9 mouse cellular contexts compared by ENCODE assay signal in genomic region chr3:54672557-54673529, GRCm38 (mm10). TPM values are rescaled to one million over a fixed set of nuclear protein-coding genes. Genes with fewer than 3 reads are reported as not detected.
A peak's percentile ranks its signal among the peaks of the same experiment; 100 is the strongest.
DNase-seq lines count a peak whose midpoint lies in the region; ATAC-seq and TF ChIP-seq lines count a peak whose summit lies in the region.
"Had no signal": no experiment of that assay in that cellular context is flagged by ENCODE, and none has a peak within 500 bp of the region (broad histone marks: within the 10 kb centered on the region; RNA-seq: fewer than 3 reads in every experiment).

No protein-coding gene starts in this region.

- H3K27me3 ChIP-seq in hindbrain, embryonic 11.5 days (ENCODE audit: control insufficient read depth, insufficient read depth, low read length): no peaks in the 10 kb centered on the region
- H3K27me3 ChIP-seq in hindbrain, embryonic 13.5 days: no peaks in the 10 kb centered on the region
- no peaks in the 10 kb centered on the region; a peak in 1 of 4 replicates for H3K27me3 ChIP-seq in MEL (ENCODE audit: control insufficient read depth in 1 of 2, insufficient read depth in 2 of 2, low read length in 2 of 2)
- H3K27me3 ChIP-seq in embryonic facial prominence, embryonic 10.5 days (replicated peaks; ENCODE audit: low read depth, poor library complexity, severe bottlenecking): no peaks in the 10 kb centered on the region
- H3K27me3 ChIP-seq in intestine, embryonic 14.5 days (replicated peaks; ENCODE audit: control insufficient read depth, insufficient read depth, low read length): no peaks in the 10 kb centered on the region
- no peaks in the 10 kb centered on the region for H3K27me3 ChIP-seq in limb, embryonic 10.5 days (ENCODE audit: low read depth, poor library complexity, severe bottlenecking)

- no peak overlapping the region for H3K27ac ChIP-seq in hindbrain, embryonic 11.5 days (ENCODE audit: low read depth, low read length)
- no peak overlapping the region for H3K27ac ChIP-seq in hindbrain, embryonic 13.5 days
- H3K27ac ChIP-seq in MEL (ENCODE audit: control insufficient read depth, low read depth, low read length): no peak overlapping the region
- no peak overlapping the region for H3K27ac ChIP-seq in embryonic facial prominence, embryonic 10.5 days (replicated peaks)
- peak overlapping the region; percentile 43; the same call in 1 of the 2 replicates for H3K27ac ChIP-seq in intestine, embryonic 14.5 days (ENCODE audit: low read depth)
- H3K27ac ChIP-seq in limb, embryonic 10.5 days: no peak overlapping the region

- no peak for TF ChIP-seq EP300 in MEL (IDR thresholded peaks at IDR 0.05; ENCODE audit: low read depth in 1 of 2, low read length in 2 of 2)

- no peaks in the 10 kb centered on the region for H3K4me1 ChIP-seq in hindbrain, embryonic 11.5 days (replicated peaks; ENCODE audit: control insufficient read depth, insufficient read depth, low read length)
- no peaks in the 10 kb centered on the region for H3K4me1 ChIP-seq in hindbrain, embryonic 13.5 days (replicated peaks)
- H3K4me1 ChIP-seq in MEL (ENCODE audit: control insufficient read depth in 1 of 2, insufficient read depth in 2 of 2, low read length in 2 of 2): no peaks in the 10 kb centered on the region; a peak in 3 of 4 replicates
- H3K4me1 ChIP-seq in embryonic facial prominence, embryonic 10.5 days: peaks cover 7% of the 10 kb centered on the region
- peaks cover 21% of the 10 kb centered on the region for H3K4me1 ChIP-seq in intestine, embryonic 14.5 days (replicated peaks; ENCODE audit: control insufficient read depth, insufficient read depth, low read length)
- H3K4me1 ChIP-seq in limb, embryonic 10.5 days: no peaks in the 10 kb centered on the region

- TF ChIP-seq CTCF in MEL (IDR thresholded peaks at IDR 0.05 in 2 of 3, conservative IDR thresholded peaks at IDR 0.05 in 1 of 3; ENCODE audit: control insufficient read depth in 1 of 3, insufficient read depth in 1 of 3, low read depth in 2 of 3, low read length in 3 of 3, poor library complexity in 1 of 3, severe bottlenecking in 1 of 3): peak in 1 of 3 experiments; percentile 51; a peak in 2 of 6 replicates

- H3K79me2 ChIP-seq in MEL (ENCODE audit: control insufficient read depth, insufficient read depth, low read length, poor library complexity): no peaks in the 10 kb centered on the region

- H3K4me2 ChIP-seq in hindbrain, embryonic 11.5 days (replicated peaks; ENCODE audit: low read depth, low read length): no peak overlapping the region
- H3K4me2 ChIP-seq in hindbrain, embryonic 13.5 days: no peak overlapping the region
- H3K4me2 ChIP-seq in intestine, embryonic 14.5 days (ENCODE audit: low read length): peak overlapping the region; percentile 13; the same call in 1 of the 2 replicates

- peak; percentile 49 for TF ChIP-seq RAD21 in MEL (IDR thresholded peaks at IDR 0.05; ENCODE audit: low read depth, low read length)

- no peak; the same call in 1 of the 2 replicates for ATAC-seq in hindbrain, embryonic 11.5 days (ENCODE audit: low FRiP score)
- no peak for ATAC-seq in hindbrain, embryonic 13.5 days (ENCODE audit: low FRiP score)
- ATAC-seq in intestine, embryonic 14.5 days (replicated peaks; ENCODE audit: low FRiP score, low TSS enrichment, low read depth): no peak; the same call in 1 of the 2 replicates

- H3K36me3 ChIP-seq in hindbrain, embryonic 11.5 days (ENCODE audit: control insufficient read depth, insufficient read depth, low read length): no peaks in the 10 kb centered on the region
- H3K36me3 ChIP-seq in hindbrain, embryonic 13.5 days: no peaks in the 10 kb centered on the region
- peaks cover 0 to 3% of the 10 kb centered on the region in 2 experiments; a peak in 1 of 4 replicates for H3K36me3 ChIP-seq in MEL (ENCODE audit: control insufficient read depth in 1 of 2, insufficient read depth in 2 of 2, low read length in 2 of 2)
- no peaks in the 10 kb centered on the region for H3K36me3 ChIP-seq in embryonic facial prominence, embryonic 10.5 days (replicated peaks)
- no peaks in the 10 kb centered on the region for H3K36me3 ChIP-seq in intestine, embryonic 14.5 days (ENCODE audit: control insufficient read depth, insufficient read depth, low read length)
- H3K36me3 ChIP-seq in limb, embryonic 10.5 days: no peaks in the 10 kb centered on the region

- H3K9ac ChIP-seq in hindbrain, embryonic 11.5 days (ENCODE audit: low read depth, low read length): no peak overlapping the region
- no peak overlapping the region for H3K9ac ChIP-seq in hindbrain, embryonic 13.5 days
- no peak overlapping the region for H3K9ac ChIP-seq in MEL (ENCODE audit: control insufficient read depth, low read depth, low read length, poor library complexity, severe bottlenecking)
- H3K9ac ChIP-seq in intestine, embryonic 14.5 days (ENCODE audit: low read length): no peak overlapping the region

- WGBS in hindbrain, embryonic 11.5 days: 74% methylated on average over 13 of the region's 13 CpGs
- WGBS in hindbrain, embryonic 13.5 days: 71% methylated on average over 13 of the region's 13 CpGs
- WGBS in embryonic facial prominence, embryonic 10.5 days: 67% methylated on average over 13 of the region's 13 CpGs
- WGBS in intestine, embryonic 14.5 days: 22% methylated on average over 13 of the region's 13 CpGs
- 80% methylated on average over 13 of the region's 13 CpGs for WGBS in limb, embryonic 10.5 days

- no peaks in the 10 kb centered on the region for H3K9me3 ChIP-seq in hindbrain, embryonic 11.5 days (ENCODE audit: control insufficient read depth, low read length)
- no peaks in the 10 kb centered on the region for H3K9me3 ChIP-seq in hindbrain, embryonic 13.5 days
- H3K9me3 ChIP-seq in MEL (replicated peaks; ENCODE audit: insufficient read depth, low read length): no peaks in the 10 kb centered on the region
- H3K9me3 ChIP-seq in embryonic facial prominence, embryonic 10.5 days: no peaks in the 10 kb centered on the region
- no peaks in the 10 kb centered on the region for H3K9me3 ChIP-seq in intestine, embryonic 14.5 days (ENCODE audit: control insufficient read depth, low read length)
- no peaks in the 10 kb centered on the region for H3K9me3 ChIP-seq in limb, embryonic 10.5 days (replicated peaks)

- H3K4me3 ChIP-seq in hindbrain, embryonic 11.5 days (ENCODE audit: low read depth, low read length): no peak overlapping the region
- no peak overlapping the region for H3K4me3 ChIP-seq in hindbrain, embryonic 13.5 days
- no peak overlapping the region for H3K4me3 ChIP-seq in MEL (ENCODE audit: control insufficient read depth in 1 of 2, insufficient read depth in 1 of 2, low read depth in 2 of 2, low read length in 2 of 2)
- no peak overlapping the region for H3K4me3 ChIP-seq in embryonic facial prominence, embryonic 10.5 days
- H3K4me3 ChIP-seq in intestine, embryonic 14.5 days (ENCODE audit: low read depth, low read length): no peak overlapping the region
- no peak overlapping the region for H3K4me3 ChIP-seq in limb, embryonic 10.5 days

- DNase-seq in hindbrain, embryonic 11.5 days (ENCODE audit: low spot score): peak; percentile 66
- no peak for DNase-seq in MEL (ENCODE audit: low read depth, low spot score)
- DNase-seq in embryonic facial prominence, embryonic 10.5 days (ENCODE audit: low spot score): peak; percentile 48
- peak; percentile 65 for DNase-seq in intestine, embryonic 14.5 days (ENCODE audit: low spot score)
- peak; percentile 43 for DNase-seq in limb, embryonic 10.5 days (ENCODE audit: low spot score)
- DNase-seq in right cerebral cortex, postnatal 25 days: peak; percentile 24
- DNase-seq in urinary bladder, postnatal 10 days (ENCODE audit: low spot score): no peak

- no peak for TF ChIP-seq POLR2A in MEL (IDR thresholded peaks at IDR 0.05; ENCODE audit: control insufficient read depth in 1 of 2, insufficient read depth in 1 of 2, low read depth in 1 of 2, low read length in 2 of 2, poor library complexity in 1 of 2)

TF ChIP-seq in MEL, 35 proteins besides CTCF, POLR2A, EP300 and RAD21:
- TF ChIP-seq GATA1 (IDR thresholded peaks at IDR 0.05; ENCODE audit: low read depth, low read length) (no peak), ZC3H11A (IDR thresholded peaks at IDR 0.05; ENCODE audit: low read depth, low read length) (0 out of 2 replicates have a peak, but pooled peaks have one; percentile 13), NELFE (IDR thresholded peaks at IDR 0.05; ENCODE audit: low read depth, low read length) (no peak), SMC3 (IDR thresholded peaks at IDR 0.05; ENCODE audit: low read depth, low read length) (peak; percentile 28; the same call in 1 of the 2 replicates)

RNA-seq across cellular contexts. Expression of gene Supt20, which starts 19.8 kb away (rescaled TPM):
- 104 and 119 TPM in 2 replicates for polyA plus RNA-seq in hindbrain, embryonic 11.5 days (2014; fragmentation: Nextera tagmentation; extraction: Ambion mirVana)
- polyA plus RNA-seq in hindbrain, embryonic 13.5 days (2015; fragmentation: Nextera tagmentation; extraction: Ambion mirVana): 92.5 and 94.4 TPM in 2 replicates
- 31.6 and 34.8 TPM in 2 replicates for total RNA-seq in MEL (2012; rRNA removed)
- 10 to 100 TPM in 1 of 2 experiments, not detected in 1; 66.6 TPM for polyA plus RNA-seq in MEL (2012; ENCODE audit: insufficient read depth in 1 of 2, insufficient read length in 2 of 2, low read depth in 1 of 2, low replicate concordance in 2 of 2, missing spikeins in 1 of 2)
- polyA plus RNA-seq in embryonic facial prominence, embryonic 10.5 days (2016; fragmentation: Nextera tagmentation; extraction: Ambion mirVana): 114 and 115 TPM in 2 replicates
- polyA plus RNA-seq in intestine, embryonic 14.5 days (2014; fragmentation: Nextera tagmentation; extraction: Ambion mirVana): 100 and 107 TPM in 2 replicates
- 94.4 and 106 TPM in 2 replicates for polyA plus RNA-seq in limb, embryonic 10.5 days (2016; fragmentation: Nextera tagmentation; extraction: Ambion mirVana)

RNA-seq across cellular contexts. Expression of gene Gm21958, which starts 41.3 kb away (rescaled TPM):
- not detected in 2 replicates for polyA plus RNA-seq in hindbrain, embryonic 11.5 days (2014; fragmentation: Nextera tagmentation; extraction: Ambion mirVana)
- 0.65 and 0.83 TPM in 2 replicates for polyA plus RNA-seq in hindbrain, embryonic 13.5 days (2015; fragmentation: Nextera tagmentation; extraction: Ambion mirVana)
- total RNA-seq in MEL (2012; rRNA removed): not detected in 2 replicates
- under 1 TPM in 1 of 2 experiments, not detected in 1; 0.45 TPM for polyA plus RNA-seq in MEL (2012; ENCODE audit: insufficient read depth in 1 of 2, insufficient read length in 2 of 2, low read depth in 1 of 2, low replicate concordance in 2 of 2, missing spikeins in 1 of 2)
- 0.28 TPM in 1 of 2 replicates, not detected in the other for polyA plus RNA-seq in embryonic facial prominence, embryonic 10.5 days (2016; fragmentation: Nextera tagmentation; extraction: Ambion mirVana)
- 1.5 and 2.4 TPM in 2 replicates for polyA plus RNA-seq in intestine, embryonic 14.5 days (2014; fragmentation: Nextera tagmentation; extraction: Ambion mirVana)
- polyA plus RNA-seq in limb, embryonic 10.5 days (2016; fragmentation: Nextera tagmentation; extraction: Ambion mirVana): 1.1 and 1.5 TPM in 2 replicates
- total RNA-seq: neutrophil, adult 5-6 weeks had no signal

Comparison
In these comparisons a context has a peak if more than half of its experiments do, and no peak if none do; other contexts are left out.
1. DNase-seq: peak in hindbrain, embryonic 11.5 days (single experiment), embryonic facial prominence, embryonic 10.5 days (single experiment), intestine, embryonic 14.5 days (single experiment), limb, embryonic 10.5 days (single experiment) and right cerebral cortex, postnatal 25 days (single experiment); none in MEL (single experiment) and urinary bladder, postnatal 10 days (single experiment).